Mouse (Mus musculus) c-Kit-positive CD71-positive TER-119-negative erythroid progenitor cells, embryonic 14.5 days (primary cell): ENCODE measurements around the gene Cdca3.

Experiments used
- DNase-seq: peaks from one replicate; pipeline ENCODE4 v3.0.0-alpha.2; 2013; ENCODE audit warnings: low read depth

The Cdca3 gene

DNA sequence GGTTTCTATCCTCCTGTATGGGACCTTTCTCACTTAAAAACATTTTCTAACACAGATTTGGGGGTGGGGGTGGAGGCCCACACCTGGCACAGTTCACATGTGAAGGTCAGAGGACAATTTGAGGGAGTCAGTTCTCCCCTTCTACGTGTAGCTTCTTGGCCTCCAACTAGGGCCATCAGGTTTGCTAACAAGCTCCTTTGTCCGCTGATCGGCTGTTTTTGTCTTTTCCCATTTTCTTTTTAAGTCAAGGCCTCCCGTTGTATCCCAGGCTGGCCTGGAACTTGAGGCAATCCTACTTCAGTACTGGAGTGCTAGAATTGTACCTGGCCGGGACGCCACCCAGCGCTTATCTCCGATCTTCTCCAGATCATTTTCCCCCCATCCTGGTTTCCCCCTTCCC, 2.3 kb downstream of the Cdca3 start:
- no peak for DNase-seq

DNA sequence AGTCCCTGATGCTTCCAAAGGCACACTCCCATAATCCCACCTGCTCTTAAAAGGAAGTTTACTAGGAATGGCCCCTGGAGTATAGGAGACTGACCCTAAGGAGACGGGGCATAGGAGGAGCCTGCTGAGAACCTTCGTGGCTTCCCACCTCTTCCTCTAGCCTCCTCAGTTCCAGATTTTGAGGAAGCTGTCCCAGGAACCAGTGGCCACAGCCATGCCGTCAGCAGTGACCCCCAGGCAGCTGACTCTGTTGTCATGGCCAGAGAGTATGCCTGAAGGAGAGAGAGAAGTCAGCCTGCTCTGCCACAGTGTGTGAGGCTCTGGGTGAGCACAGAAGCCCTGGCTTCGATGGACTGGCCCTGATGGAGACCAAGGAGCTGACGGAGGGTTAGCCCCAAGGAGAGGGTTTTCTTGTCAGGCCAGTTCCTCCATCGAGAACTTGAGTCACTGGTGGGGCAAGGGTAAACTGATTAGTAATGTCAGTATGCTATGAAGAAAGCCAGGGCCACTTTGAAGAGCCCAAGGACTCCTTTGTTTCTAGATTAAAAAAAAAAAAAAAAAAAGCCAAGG, 5.2 kb downstream of the Cdca3 start:
- no peak for DNase-seq

DNA sequence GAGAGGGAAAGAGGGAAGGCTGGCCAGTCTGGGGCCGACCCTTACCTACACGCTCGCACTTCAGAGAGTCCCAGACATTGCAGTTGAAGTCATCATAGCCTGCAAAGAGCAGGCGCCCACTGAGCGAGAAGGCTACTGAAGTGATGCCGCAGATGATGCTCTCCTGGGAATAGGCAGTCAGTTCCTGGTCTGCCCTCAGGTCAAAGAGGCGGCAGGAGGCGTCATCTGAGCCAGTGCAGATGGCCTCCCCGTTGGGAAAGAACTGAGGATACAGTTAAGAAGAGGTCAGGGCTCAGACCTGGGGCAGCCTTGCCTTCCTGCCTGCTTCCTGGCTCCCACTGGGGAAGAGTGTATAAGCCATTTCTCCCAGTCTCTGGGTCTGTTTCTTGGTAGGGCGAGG, 6.2 kb downstream of the Cdca3 start:
- DNase-seq: no peak

DNA sequence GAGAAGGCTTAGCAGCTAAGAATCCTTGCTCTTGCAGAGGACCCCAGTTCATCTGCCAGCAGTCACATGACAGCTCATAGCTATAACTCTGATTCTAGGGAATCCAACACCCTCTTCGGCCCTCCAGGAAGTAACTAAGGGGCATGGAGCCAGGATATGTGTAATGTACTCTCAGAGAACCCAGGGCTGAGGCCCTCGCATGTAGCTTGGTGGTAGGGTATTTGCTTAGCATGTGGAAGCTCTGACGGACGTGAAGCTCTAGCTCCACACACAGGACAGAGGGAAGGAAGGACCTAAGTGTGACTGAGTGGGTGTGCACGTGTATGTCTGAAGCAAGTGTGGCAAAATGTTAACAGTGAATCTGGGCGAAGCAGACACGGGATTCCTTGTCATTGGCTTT, 7.1 kb downstream of the Cdca3 start:
- no peak for DNase-seq

DNA sequence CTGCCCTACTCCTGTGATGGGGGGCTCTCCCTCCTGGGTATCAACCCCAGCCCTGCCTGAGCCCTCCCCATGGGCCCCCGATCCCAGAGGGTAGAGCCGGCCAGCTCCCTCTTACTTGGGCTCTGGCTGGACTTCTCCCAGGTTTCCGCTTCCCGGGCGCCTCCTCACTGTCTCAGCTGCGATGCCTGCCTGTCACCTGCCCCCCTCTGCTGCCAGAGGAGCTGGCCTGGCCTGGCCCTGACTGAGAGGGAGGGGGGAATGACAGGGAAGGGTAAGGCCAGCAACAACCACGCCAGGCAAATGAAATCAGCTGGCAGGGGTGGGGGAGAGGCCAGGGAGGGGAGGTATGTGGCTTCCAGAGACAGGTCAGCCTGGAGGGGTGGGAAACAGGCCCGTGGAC, 10.5 kb downstream of the Cdca3 start:
- no peak for DNase-seq

DNA sequence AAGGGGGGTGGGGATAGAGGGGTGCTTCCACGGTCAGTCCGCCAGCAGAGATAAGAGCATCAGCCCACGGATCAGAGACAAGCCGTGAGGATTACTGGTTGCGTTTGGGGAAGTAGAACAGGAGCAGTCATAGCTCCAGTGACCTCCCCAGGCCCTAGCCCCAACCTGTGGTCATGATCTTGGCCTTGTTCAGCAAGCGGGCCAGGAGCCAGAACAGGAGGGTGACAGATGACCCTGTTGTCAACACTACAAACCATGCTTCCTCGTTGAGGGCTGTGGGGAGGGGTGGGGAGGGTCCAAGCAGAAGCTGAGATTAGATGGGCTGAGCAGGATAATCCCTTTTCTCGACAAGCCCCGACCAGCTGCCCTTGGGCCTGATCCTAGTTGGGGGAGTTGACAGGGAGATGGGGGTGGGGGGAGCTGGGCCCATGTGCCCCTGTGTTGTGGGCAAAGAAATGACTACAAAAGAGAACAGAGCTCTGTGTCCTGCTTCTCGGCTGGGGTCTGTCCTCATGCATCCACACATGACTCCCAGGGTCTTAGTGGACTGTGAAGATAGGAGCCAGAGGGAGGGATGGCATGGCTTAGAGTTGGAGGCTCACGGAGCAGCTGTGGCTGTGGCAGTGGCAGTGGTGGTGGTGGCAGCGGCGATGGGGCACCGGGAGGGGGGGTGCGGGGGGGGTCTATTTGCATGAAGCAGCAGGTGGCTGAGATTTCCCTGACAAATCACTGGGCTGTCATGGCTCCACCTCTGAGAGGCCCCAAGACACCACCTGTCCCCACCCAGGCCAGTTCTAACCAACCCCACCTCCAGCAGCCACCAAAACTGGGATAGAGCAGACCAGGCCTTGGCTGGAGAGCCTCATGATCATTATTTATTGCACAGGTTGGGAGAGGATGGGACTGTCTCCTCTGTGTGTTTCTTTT, 11.2 kb downstream of the Cdca3 start, which contains the start of gene Gnb3:
Gnb3 (minus strand) TSS at position 35 of the 927 bp plus-strand sequence.
- DNase-seq: no peak

DNA sequence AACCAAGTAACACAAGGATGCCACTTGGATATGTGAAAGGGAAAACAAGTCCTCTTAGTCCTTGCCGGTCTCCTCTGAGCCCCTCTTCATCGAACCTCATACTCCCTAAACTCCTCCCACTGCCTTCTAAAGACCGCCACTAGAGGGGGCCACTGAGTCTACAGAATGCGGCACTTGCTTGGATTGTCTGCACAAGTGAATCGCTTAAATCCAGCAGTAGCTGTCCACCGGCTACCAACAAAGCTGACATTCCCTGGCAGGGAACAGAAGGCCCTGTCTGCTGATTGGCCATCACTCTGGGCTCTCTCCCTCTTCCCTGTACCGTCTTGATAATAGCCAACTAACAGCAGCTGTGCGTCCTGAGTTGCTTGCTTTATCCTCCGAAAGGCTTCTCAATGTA, 18.0 kb downstream of the Cdca3 start:
- DNase-seq: peak; percentile 87

DNA sequence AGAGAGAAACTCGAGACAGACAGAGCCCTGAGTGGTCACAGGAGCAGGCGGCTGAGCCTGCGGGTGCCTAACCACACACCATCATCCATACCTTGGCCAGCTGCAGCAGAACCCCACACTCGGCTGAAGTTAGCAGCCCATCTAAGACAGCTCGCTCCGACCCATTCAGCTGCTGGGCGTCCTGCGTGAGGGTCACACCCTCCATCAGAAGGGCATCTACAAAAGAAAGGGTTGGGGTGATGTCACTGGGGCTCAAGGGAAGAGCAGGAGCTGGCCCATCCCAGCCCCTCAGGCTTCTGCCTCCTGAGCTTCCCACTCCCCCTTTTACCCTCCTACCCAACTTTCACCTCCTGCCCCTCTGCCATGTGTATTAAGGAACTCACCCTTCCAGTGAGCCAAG, 21.2 kb downstream of the Cdca3 start:
- no peak for DNase-seq

DNA sequence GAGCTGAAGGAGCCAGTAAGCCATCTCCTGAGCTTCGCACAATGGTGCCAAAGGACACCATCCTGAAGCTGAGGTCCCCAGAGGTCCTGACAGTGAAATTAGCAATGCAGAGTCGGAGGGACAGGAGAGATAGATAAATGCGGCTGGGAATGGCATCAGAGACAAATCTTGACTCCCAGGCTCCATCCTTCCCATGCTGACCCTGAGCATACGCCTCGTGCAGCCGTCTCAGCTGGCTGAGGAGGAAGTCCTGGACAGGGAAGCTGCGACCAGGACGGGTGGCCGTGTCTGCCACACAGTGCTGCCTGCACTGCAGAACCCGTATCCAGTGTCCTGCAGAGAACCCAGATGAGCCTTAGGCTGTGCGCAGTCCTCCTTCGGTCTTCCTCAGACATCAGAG, 25.3 kb downstream of the Cdca3 start:
- no peak for DNase-seq

DNA sequence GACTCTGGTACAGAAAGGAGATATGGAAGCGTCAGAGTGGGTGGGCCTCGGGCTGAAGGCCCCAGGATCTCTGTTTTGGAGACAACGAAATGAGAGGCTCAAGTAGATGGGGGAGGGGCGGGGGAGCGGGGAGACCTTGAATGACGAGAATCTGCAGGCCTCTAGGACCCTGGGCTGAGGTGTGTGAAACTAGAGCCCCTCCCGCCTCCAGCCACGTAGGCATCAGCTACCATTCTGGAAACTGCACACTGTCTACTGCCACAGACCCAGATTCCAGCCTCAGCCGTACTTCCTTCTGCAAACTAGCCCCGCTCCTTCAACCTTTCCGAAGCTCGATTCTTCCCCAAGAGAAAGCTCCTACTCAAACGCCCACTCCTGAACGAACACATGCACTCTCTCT, 27.0 kb downstream of the Cdca3 start:
- DNase-seq: no peak

DNA sequence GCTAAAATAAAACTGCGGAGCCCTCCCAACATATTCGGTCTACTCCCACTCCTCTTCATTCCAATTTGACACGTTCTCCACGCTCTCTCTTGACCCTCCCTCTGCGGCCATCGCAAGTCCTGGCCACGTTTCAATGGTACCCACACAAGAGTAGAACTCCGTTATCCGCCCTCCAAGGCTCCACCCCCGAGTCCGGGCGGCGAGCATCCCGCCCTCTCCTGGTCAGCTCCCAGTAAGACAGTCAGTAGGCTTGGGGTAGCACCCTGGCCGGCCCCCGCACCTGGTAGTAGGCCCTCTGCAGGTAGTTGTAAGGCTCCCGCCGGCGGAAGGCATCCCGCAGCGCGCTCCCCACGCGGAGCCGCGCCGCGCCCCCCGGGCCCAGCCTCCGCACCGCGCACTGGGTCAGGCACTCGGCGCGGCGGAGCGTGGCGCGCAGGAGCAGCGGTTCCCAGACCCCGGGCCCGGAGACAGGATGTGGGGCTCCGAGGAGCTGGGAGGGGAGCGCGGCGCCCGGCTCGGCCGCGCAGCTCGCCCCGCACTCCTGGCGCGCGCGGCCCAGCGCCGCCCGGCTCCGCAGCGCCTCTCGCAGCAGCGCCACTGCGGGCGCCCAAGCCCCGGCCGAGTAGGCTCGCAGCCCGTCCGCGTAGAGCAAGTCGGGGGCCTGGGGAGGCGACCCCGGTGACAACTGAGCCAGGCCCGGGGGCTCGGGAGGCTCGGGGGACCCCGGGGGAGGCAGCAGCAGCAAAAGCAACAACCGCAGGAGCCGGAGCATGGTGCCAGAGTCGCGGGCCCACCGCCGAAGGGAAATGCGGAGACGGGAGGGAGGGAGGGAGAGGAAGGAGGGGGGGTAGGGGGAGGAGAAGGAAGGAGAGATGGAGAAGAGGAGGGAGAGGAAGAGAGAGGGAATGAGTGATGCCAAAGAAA, 27.8 kb downstream of the Cdca3 start, which contains the start of gene P3h3:
P3h3 (minus strand) TSS at position 837 of the 924 bp plus-strand sequence.
- DNase-seq: peak; percentile 32

DNA sequence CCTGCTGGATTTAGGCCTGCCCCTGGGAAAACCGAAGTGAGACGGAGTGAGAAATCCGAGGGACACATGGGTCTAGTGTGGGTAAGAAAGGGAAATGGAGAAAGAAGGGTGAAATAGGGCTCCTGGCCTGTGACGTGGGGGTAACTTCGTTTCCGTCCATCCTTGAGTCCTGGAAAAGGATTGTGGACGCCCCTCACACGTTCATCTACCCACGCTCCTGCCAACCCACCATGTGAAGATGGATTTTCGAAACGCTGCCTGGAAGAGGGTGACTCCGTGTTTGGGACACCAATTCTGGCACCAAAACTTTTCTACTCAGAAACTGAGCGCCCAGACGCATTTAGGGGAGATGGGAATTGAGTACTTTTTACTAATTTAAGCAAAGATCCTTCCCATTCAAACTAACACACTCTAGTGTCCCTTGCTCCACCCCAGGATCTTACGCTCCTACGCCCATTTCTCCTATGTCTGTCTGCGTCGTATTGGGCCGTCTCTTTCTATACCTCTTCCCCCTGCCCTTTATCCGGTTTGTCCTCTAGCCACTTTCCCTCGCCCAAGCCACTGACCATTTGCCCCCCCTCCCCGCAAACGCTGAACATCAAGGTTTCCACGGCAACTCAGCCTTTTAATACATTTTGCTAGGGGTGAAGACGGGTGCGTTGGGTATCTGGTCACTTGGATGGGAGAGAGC, 28.6 kb downstream of the Cdca3 start:
- no peak for DNase-seq

DNA sequence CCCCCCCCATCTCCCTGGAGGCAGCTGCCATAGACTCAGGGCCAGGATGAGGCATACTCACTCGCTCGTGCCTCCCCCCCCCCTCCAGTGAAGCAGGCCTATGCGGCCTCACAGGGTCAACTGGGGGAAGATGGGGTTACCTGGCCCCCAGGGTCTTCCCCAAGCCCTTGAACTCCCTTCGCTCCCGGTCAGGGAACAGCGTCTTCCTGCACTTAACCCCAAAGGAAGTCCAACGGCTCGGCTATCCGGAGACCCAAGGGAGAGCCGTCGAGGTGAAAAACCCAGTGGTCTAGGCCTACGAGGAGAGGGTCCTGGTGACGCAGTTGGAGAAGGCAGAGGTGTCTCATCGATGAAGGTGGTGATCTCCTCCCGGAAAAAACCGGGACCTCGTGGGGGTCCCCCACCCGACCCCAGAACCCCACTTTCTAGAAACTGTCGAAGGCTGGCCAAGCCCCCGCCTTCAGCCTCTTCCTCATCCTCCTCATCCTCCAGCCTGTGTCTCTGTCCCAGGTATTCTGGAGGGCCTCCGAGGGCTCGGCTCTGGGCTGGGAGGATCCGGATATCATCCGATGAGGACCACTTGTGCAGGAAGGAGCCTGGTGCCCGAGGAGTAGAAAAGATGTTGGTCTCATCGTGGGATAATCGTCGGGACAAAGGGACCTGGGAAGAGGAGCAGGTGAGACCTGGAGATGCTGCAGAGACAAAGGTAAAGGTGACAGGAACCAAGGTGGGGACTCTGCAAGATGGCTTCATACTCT, 29.4 kb downstream of the Cdca3 start:
- DNase-seq: no peak

DNA sequence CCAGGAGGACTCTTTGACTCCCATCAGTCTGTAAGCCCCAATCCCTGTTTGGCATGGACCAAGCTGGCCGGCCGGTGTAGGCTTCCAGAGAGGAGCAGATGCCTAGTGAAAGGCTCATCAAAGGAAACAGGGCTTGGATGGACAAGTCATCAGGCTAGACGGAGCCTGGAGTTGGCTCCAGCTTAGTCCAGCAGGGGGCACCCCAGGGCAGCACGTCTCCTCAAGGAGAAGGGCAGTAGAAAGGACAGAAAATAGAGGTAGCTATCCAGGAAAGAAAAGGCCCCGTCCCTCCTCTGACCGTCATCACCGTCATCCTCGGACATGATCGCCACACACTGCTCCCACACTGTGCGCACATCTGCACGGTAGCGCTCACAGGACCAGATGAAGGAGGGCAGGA, 30.4 kb downstream of the Cdca3 start:
- DNase-seq: peak; percentile 46

DNA sequence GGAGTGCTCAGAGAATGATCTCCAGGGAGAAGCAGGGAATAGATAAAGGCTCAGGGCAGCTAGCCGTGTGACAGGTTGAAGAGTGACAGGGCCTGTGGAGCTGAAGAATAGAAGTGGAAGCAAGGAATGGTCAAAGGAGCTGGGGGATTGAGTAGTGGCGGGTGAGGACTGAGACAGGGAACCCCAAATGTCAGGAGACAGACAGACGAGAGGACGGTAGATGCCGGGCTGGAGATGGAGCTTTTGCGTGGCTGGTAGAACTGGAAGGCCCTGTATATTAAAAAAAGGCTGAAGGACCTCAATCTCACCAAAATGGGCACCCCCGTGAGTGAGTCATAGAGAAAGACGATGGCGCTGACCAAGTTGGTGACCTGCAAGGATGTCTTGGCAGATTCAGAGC, 31.2 kb downstream of the Cdca3 start:
- DNase-seq: no peak

DNA sequence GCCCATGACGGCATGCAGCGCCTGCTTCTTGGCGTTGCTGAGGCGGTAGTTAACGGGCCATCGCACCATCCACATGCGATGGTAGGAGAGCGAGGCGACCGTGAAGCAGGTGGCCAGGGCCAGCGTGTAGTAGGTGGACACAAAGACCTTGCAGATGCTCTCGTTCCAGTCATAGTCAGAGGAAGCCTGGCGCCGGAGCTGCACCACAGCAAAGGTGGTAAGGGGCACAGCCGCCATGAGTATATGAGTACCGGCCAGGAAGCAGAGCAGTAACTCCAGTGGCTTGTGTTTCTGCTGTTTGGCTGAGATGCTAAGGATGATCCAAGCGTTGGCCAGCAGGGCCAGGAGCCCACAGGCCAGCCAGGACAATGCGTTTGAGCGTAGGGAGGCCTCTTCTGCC, 31.9 kb downstream of the Cdca3 start:
- DNase-seq: no peak

DNA sequence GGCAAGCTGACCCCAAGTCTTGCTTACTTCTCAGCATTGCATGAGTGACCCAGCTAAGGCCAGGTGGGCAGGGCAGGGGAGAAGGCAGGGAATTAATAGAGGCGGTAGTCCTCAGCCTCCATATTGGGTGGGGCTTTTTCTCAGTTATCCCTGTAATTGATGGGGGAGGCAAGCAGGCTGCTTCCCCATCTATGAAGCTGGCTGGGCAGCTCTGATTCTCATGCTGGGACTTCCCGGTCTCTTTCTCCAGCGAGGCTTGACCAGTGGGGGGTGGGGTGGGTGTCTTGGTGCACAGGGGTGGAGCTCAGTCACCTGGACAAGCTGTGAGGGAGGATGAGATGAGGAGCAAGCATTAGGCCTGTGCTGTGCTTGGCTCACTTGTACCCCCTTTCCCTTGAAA, 32.5 kb downstream of the Cdca3 start:
- no peak for DNase-seq

DNA sequence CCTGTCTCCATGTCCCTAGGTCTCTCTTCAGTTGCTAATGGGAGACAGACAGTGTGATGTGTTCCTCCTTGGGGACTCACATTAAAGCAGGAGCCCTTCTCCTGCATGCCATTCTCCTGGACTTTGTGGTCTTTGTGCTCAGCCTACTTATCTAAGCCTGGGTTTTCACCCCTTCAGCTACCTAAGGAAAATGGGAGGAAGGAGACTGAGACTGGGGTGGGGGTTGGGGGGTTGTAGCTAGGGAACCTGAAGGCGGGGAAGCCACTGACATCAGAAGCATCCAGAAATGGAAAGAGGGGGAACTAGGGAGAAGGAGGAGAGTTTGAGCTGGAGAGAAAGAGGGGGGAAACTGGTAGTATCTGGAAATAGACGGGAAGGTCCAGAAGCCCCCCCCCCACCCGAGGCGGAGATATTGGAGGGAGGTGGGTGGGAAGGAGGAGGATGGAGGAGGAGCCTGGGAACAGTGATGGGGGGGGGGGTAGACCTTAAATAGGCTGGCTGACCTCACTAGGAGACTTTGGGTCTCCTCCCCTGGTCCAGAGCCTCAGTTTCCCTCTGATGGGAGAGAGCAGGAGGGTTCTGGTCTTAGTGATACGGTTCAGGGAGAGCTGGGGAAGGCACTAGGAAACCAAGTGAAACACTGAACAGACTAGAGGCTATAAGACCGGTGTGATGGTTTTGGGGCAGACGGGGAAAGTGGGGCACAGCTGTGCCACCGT, 33.2 kb downstream of the Cdca3 start:
- no peak for DNase-seq

DNA sequence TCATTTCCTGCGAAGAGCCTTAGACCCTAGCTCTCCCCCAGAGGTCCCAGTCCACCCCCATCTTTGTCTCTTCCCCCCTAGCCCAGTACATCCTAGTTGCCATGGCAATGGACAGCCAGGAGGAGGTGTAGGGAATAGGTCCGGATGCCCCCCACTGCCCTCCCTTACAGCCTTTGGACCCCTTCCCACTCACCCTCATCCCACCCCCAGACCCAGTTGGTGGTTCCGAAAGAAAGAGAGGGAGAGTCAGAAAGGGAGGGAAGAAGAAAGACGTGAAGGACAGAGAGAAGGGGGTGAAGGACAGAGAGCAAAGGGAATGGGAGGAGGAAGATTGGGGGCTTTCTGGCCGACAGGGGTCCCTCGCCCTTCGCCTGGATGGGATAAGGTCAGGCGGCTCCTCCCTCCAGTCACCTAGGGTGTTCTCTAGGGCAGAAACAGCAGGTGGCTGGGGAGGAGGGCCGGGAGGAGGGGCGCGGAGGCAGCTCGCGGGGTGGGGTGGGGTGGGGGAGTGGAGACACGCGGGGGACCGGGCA, 33.8 kb downstream of the Cdca3 start:
- DNase-seq: no peak

DNA sequence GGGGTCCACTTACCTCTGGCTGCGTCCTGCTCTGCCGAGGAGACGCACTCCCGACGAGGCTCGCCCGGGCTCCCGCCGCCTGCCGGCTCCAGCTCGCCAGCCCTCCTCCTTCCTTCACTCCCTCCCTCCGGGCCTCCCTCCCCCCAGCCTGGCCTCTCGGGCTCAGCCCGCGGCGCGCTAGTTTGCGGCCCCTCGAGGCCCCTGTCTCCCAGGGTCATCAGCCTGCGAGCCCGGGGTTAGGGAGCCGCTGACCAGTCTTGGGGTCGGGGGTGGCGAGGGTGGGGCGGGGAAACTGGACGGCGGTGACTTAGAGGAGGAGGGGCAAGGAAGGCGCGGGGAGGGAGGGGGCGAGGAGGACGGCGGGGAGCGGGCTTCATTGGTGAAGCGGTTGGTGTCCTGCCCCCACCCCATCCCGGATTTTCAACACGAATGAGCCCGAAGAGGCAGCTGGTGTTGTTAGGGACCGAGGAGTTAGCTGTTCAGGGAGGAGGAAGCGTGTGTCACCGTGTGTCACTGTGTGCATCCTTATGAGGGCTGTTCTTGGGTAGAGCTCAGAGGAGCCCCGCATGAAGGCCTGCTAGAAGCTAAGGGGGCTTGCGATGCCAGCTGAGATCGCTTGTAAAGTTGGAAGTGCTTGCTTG, 34.4 kb downstream of the Cdca3 start, which contains the start of gene Gpr162:
Gpr162 (minus strand) TSS at position 326 of the 641 bp plus-strand sequence.
- no peak for DNase-seq
